Mouse (Mus musculus): ENCODE data around the gene Ggta1. TPM values are rescaled to one million over a fixed set of nuclear protein-coding genes. Genes with fewer than 3 reads are reported as not detected.

Gene Ggta1
- polyA plus RNA-seq, 1 experiment, result not detected

DNA sequence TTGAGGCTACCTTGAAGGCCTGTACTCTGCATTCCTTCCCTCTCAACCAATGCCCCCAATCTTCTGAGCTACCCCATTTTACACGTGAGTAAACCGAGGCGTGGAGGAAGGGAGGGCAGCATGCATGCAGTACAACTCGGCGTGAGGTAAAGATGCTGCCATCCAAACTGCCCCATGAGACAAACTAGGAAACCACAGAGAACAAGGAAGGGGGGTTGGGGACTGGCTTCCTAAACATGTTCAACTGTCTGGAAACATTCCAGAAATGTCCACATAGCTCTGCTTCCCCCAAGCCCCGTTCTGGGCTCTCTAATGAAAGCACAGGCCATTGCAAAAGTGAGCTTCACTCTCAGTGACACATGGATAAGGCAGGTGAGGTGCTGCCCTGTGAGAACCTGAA lies 21.6 kb downstream of the Ggta1 start:
- 77% methylated on average over 6 of the region's 6 CpGs for WGBS
- H3K4me3 ChIP-seq (ENCODE audit: insufficient read depth, low read depth, low read length), result no peak overlapping the region
- no peak overlapping the region for H3K27ac ChIP-seq (ENCODE audit: insufficient read depth, low read depth, low read length)
- TF ChIP-seq POLR2A (IDR thresholded peaks at IDR 0.05; ENCODE audit: insufficient read depth, low read depth, low read length) (no peak), CTCF (IDR thresholded peaks at IDR 0.05; ENCODE audit: insufficient read depth, low read depth, low read length) (no peak)
- H3K4me1 ChIP-seq (ENCODE audit: control insufficient read depth, insufficient read depth, low read length), result no peaks in the 10 kb centered on the region

DNA sequence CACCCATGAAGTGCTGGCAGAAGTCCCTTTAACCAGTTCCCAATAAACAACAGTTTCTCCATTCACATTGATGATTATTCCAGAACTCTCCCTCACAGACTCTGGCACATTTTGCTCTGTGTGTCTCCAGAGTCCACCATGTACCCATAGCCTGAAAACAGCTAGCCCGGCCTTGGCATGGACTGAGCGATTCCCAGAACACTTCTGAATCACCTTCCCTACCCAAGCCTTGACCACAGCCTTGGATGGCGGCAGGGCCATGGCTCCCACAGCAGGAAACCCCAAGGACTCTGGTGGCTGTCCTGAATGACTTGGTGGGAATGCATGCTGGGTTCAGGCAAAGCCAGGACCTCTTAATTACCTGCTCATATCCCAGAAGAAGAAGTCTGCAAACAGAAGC lies 22.6 kb downstream of the Ggta1 start:
- 94% methylated on average over 3 of the region's 3 CpGs for WGBS
- no peak overlapping the region for H3K27ac ChIP-seq (ENCODE audit: insufficient read depth, low read depth, low read length)
- H3K4me3 ChIP-seq (ENCODE audit: insufficient read depth, low read depth, low read length), result no peak overlapping the region
- no peak for TF ChIP-seq POLR2A (IDR thresholded peaks at IDR 0.05; ENCODE audit: insufficient read depth, low read depth, low read length)
- TF ChIP-seq CTCF (IDR thresholded peaks at IDR 0.05; ENCODE audit: insufficient read depth, low read depth, low read length), result no peak
- no peaks in the 10 kb centered on the region for H3K4me1 ChIP-seq (ENCODE audit: control insufficient read depth, insufficient read depth, low read length)

DNA sequence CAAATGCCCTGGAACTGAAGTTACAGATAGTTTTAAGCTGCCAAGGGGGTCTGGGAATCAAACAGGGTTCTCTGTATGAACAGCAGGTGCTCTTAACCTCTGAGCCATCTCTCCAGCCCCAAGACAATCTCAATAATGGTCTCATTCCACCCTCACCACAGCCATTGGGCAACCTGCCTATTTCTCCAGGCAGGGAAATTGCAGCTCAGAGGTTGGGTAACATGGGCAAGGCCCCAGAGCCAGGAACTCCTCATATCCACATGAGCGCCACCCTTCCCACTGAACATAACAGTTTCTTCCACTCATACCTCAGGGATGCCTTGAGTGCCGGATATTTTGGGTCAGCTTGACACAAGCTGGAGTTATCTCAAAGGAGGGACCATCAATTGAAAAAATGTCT lies 25.2 kb downstream of the Ggta1 start:
- no peak for TF ChIP-seq POLR2A (IDR thresholded peaks at IDR 0.05; ENCODE audit: insufficient read depth, low read depth, low read length)
- TF ChIP-seq CTCF (IDR thresholded peaks at IDR 0.05; ENCODE audit: insufficient read depth, low read depth, low read length), result no peak
- Histone ChIP-seq H3K4me3 (ENCODE audit: insufficient read depth, low read depth, low read length) (no peak overlapping the region), H3K27ac (ENCODE audit: insufficient read depth, low read depth, low read length) (no peak overlapping the region), H3K4me1 (ENCODE audit: control insufficient read depth, insufficient read depth, low read length) (no peaks in the 10 kb centered on the region)
- 93% methylated on average over 2 of the region's 2 CpGs for WGBS

DNA sequence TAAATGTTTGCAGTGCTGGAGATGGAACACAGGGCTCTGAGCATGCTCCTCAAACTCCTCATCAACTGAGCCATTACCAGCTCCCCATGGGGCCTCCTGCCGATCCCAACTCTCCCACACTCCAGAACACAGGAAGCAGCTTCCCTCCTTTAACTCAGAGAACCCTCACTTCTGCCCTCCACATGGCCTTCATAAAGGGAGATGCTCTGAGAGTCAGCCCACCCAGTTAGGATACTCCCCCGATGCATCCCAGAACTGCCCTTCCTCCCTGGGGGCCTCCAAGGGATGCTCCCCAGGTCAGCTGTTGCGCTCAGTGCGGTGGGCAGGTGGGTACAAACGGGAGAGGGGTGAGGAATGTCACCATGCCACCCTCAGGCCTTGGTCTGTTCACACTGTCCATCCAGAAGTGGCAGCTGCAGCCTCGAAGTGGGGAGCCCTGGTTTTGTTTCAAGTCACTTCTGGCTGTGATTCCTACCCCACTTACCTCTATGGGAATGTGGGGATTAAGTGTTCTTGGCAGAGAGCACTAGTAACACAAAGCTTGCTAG lies 28.4 kb downstream of the Ggta1 start:
- 0 out of 2 replicates have a peak, but pooled peaks cover 3% of the 10 kb centered on the region for H3K4me1 ChIP-seq (ENCODE audit: control insufficient read depth, insufficient read depth, low read length)
- no peak overlapping the region for H3K4me3 ChIP-seq (ENCODE audit: insufficient read depth, low read depth, low read length)
- 86% methylated on average over 6 of the region's 6 CpGs for WGBS
- TF ChIP-seq POLR2A (IDR thresholded peaks at IDR 0.05; ENCODE audit: insufficient read depth, low read depth, low read length) (no peak), CTCF (IDR thresholded peaks at IDR 0.05; ENCODE audit: insufficient read depth, low read depth, low read length) (no peak)
- no peak overlapping the region for H3K27ac ChIP-seq (ENCODE audit: insufficient read depth, low read depth, low read length)

DNA sequence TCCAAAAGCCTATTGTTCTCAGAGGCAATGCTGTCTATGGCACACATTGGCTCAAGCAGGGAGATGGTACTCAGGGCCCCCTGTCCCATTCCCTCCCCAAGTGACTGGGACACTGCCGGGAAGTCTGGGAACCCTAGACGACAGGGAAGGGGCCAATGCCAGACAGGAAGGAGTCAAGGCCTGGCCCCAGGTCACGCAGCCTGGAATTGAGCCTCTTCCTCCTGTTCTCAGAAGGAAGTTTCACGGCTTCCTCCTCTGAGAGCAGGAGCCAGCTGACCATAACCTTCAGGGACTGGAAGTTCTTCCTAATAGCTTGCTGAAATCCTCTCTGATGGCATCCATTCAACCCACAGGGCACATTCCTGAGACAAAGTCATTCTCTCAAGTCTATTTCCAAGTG lies 29.6 kb downstream of the Ggta1 start:
- Histone ChIP-seq H3K4me3 (ENCODE audit: insufficient read depth, low read depth, low read length) (no peak overlapping the region), H3K27ac (ENCODE audit: insufficient read depth, low read depth, low read length) (no peak overlapping the region), H3K4me1 (ENCODE audit: control insufficient read depth, insufficient read depth, low read length) (0 out of 2 replicates have a peak, but pooled peaks cover 3% of the 10 kb centered on the region)
- TF ChIP-seq CTCF (IDR thresholded peaks at IDR 0.05; ENCODE audit: insufficient read depth, low read depth, low read length), result no peak
- no peak for TF ChIP-seq POLR2A (IDR thresholded peaks at IDR 0.05; ENCODE audit: insufficient read depth, low read depth, low read length)
- 86% methylated on average over 4 of the region's 4 CpGs for WGBS

DNA sequence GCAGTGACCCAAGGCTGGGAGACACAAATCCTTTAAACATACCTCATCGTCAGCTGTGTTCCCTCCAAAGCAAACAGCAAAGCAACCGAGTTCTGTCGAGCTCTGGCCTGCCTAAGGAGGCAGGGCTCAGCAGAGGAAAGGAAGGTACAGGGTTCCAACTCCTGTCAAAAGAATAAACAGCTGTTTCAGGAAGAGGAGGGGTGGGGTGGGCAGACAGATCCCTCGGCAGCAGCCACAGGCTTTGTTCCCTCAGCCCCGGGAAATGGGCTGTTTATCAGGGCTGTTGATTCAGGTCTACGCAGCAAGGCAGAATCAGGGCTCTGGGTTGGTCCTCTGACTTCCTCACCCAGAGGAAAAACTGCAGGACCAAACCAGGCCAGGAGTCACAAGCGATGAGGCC lies 30.6 kb downstream of the Ggta1 start:
- WGBS, result 40% methylated on average over 7 of the region's 7 CpGs
- Histone ChIP-seq H3K4me1 (ENCODE audit: control insufficient read depth, insufficient read depth, low read length) (0 out of 2 replicates have a peak, but pooled peaks cover 3% of the 10 kb centered on the region), H3K4me3 (ENCODE audit: insufficient read depth, low read depth, low read length) (no peak overlapping the region), H3K27ac (ENCODE audit: insufficient read depth, low read depth, low read length) (no peak overlapping the region)
- no peak for TF ChIP-seq POLR2A (IDR thresholded peaks at IDR 0.05; ENCODE audit: insufficient read depth, low read depth, low read length)
- no peak for TF ChIP-seq CTCF (IDR thresholded peaks at IDR 0.05; ENCODE audit: insufficient read depth, low read depth, low read length)

DNA sequence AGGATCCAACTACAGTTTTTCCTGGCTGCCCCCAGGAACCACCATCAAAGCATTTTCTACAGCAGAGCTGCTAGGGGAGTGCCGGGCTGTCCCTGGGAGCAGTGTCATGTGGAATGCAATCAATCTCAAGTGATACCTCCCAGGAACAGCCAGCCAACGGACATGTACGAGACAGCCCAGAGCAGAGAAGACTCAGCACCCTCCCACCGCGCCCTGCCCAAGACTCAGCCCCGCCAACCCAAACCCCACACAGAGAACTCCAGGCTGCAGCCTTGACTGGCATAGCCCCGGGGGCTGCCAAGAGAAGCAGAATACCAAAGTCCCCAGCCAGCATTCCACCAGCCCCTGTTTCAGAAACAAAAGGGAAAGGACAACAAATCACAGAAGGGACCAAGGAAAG lies 31.0 kb downstream of the Ggta1 start:
- WGBS, result 64% methylated on average over 7 of the region's 7 CpGs

DNA sequence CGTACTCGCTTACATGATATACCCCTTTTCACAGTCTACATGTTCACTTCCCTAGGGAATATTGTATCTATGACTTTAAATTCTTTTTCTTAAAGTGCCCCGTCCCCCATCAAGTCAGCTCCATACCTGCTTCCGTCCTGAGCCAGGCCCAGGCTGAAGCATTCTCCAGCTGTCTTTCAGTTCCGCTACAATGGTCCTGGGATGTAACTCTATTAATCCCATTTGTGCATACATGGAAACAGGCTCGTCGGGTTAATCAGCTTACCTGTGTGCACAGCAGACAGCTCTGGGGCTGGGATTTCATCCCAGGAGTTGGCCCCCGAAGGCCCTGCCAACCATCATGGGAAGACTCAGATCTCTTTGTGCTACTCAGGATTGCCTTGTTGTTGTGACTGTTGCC lies 32.2 kb downstream of the Ggta1 start:
- 94% methylated on average over 8 of the region's 8 CpGs for WGBS
- TF ChIP-seq CTCF (IDR thresholded peaks at IDR 0.05; ENCODE audit: insufficient read depth, low read depth, low read length), result no peak
- TF ChIP-seq POLR2A (IDR thresholded peaks at IDR 0.05; ENCODE audit: insufficient read depth, low read depth, low read length), result no peak
- Histone ChIP-seq H3K4me3 (ENCODE audit: insufficient read depth, low read depth, low read length) (no peak overlapping the region), H3K27ac (ENCODE audit: insufficient read depth, low read depth, low read length) (no peak overlapping the region), H3K4me1 (ENCODE audit: control insufficient read depth, insufficient read depth, low read length) (0 out of 2 replicates have a peak, but pooled peaks cover 3% of the 10 kb centered on the region)

More for the DNA sequence above, 31.0 kb downstream of the Ggta1 start:
- H3K4me3 ChIP-seq (ENCODE audit: insufficient read depth, low read depth, low read length), result no peak overlapping the region
- TF ChIP-seq CTCF (IDR thresholded peaks at IDR 0.05; ENCODE audit: insufficient read depth, low read depth, low read length), result no peak
- no peak for TF ChIP-seq POLR2A (IDR thresholded peaks at IDR 0.05; ENCODE audit: insufficient read depth, low read depth, low read length)
- H3K27ac ChIP-seq (ENCODE audit: insufficient read depth, low read depth, low read length), result no peak overlapping the region
- H3K4me1 ChIP-seq (ENCODE audit: control insufficient read depth, insufficient read depth, low read length), result 0 out of 2 replicates have a peak, but pooled peaks cover 3% of the 10 kb centered on the region

DNA sequence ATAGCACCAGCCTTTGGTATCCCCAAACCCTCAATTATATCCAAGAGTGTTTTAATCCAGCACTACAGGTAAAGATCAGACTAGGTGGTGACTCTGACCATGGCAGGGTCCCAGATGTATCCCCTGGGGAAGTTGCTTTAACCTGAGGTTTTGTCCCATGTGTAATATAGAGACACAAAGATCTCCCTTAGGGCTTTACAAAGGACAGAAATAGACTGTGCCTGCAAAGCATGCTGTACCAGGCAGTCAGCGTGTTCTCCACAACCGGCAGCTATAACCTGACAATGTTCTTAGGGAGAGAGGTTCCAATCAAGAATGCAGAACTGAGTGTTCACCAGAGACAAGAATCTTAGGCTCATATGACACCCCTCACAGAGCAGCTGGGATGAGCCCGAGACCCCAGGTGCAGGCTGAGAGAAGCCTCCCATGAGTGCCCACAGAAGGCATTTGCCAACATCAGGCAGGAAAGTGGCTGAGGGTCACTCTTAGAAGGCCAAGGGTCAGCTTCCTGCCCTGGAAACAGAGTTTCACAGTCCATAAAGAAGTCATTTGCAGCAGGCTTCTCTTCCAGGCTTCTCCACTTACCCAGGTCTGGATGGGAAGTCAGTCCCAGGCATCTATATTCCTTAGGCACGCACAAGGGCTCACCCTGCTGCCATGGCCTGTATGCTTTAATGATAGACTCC lies 34.3 kb downstream of the Ggta1 start:
- WGBS, result 83% methylated on average over 4 of the region's 4 CpGs
- Histone ChIP-seq H3K4me3 (ENCODE audit: insufficient read depth, low read depth, low read length) (no peak overlapping the region), H3K4me1 (ENCODE audit: control insufficient read depth, insufficient read depth, low read length) (0 out of 2 replicates have a peak, but pooled peaks cover 3% of the 10 kb centered on the region), H3K27ac (ENCODE audit: insufficient read depth, low read depth, low read length) (no peak overlapping the region)
- no peak for TF ChIP-seq CTCF (IDR thresholded peaks at IDR 0.05; ENCODE audit: insufficient read depth, low read depth, low read length)
- TF ChIP-seq POLR2A (IDR thresholded peaks at IDR 0.05; ENCODE audit: insufficient read depth, low read depth, low read length), result no peak
